Mouse (Mus musculus): ENCODE measurements around the gene Cbl. TPM values are rescaled to one million over a fixed set of nuclear protein-coding genes. Genes with fewer than 3 reads are reported as not detected.

Gene Cbl
- polyA plus RNA-seq, 1 experiment = 279 TPM

- 87% methylated on average over 14 of the region's 14 CpGs for WGBS
- no peak overlapping the region for H3K4me3 ChIP-seq (ENCODE audit: insufficient read depth, low read depth, low read length)
- peaks cover 13% of the 10 kb centered on the region for H3K4me1 ChIP-seq (ENCODE audit: control insufficient read depth, insufficient read depth, low read length)
- no peak overlapping the region for H3K27ac ChIP-seq (ENCODE audit: insufficient read depth, low read depth, low read length)
- TF ChIP-seq CTCF (IDR thresholded peaks at IDR 0.05; ENCODE audit: insufficient read depth, low read depth, low read length) (no peak), POLR2A (IDR thresholded peaks at IDR 0.05; ENCODE audit: insufficient read depth, low read depth, low read length) (no peak)
Measured at GRCm38 (mm10) chr9:44261388-44261787, 27.5 kb upstream of the Cbl start.

DNA sequence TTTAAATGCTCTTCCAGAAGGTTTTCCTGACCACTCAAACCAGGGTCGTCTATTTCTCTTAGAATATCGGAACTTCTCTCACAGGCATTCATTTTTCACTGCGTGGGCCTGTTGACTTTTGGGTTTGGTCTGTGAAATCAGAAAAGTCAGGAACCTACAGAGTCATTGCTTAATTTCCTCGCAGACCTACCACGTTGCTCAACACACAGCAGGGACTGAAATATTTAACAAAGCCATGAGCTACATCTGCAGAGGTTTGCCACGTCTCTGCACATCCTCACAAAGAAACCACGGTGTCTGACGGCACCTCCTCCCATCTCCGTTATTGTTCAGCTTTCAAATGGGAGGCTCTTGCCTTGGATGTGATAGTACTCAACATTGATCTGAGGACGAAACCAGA is 25.2 kb upstream of the Cbl start:
- 65% methylated on average over 10 of the region's 10 CpGs for WGBS

DNA sequence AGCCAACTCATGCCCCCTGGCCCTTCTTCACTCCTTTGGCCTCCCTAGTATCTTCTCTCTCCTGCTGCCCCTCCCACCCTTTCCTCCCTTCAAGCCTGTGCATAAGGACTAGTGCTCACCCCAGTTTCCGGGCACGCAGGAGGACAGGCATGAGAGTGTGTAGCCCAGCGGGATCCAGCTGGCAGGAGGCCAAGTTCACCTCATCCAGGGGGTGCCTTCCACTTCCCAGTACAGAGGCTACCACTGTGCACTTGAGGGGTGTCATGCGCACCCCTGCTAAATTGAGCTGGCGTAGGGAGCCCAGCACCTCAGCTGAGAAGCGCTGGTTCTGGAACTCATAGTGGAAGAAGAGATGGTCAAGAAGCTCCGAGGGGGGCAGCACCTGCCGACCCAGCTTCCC is 22.4 kb upstream of the Cbl start:
- Histone ChIP-seq H3K27ac (ENCODE audit: insufficient read depth, low read depth, low read length) (no peak overlapping the region), H3K4me1 (ENCODE audit: control insufficient read depth, insufficient read depth, low read length) (peaks cover 35% of the 10 kb centered on the region), H3K4me3 (ENCODE audit: insufficient read depth, low read depth, low read length) (no peak overlapping the region)
- WGBS = 77% methylated on average over 8 of the region's 8 CpGs
- TF ChIP-seq POLR2A (IDR thresholded peaks at IDR 0.05; ENCODE audit: insufficient read depth, low read depth, low read length) (no peak), CTCF (IDR thresholded peaks at IDR 0.05; ENCODE audit: insufficient read depth, low read depth, low read length) (no peak)

More for the DNA sequence above, 25.2 kb upstream of the Cbl start:
- Histone ChIP-seq H3K27ac (ENCODE audit: insufficient read depth, low read depth, low read length) (no peak overlapping the region), H3K4me1 (ENCODE audit: control insufficient read depth, insufficient read depth, low read length) (peaks cover 21% of the 10 kb centered on the region), H3K4me3 (ENCODE audit: insufficient read depth, low read depth, low read length) (no peak overlapping the region)
- TF ChIP-seq CTCF (IDR thresholded peaks at IDR 0.05; ENCODE audit: insufficient read depth, low read depth, low read length) (no peak), POLR2A (IDR thresholded peaks at IDR 0.05; ENCODE audit: insufficient read depth, low read depth, low read length) (no peak)

GRCm38 (mm10) chr9:44255136-44255521 is 21.3 kb upstream of the Cbl start:
- Histone ChIP-seq H3K4me1 (ENCODE audit: control insufficient read depth, insufficient read depth, low read length) (peaks cover 44% of the 10 kb centered on the region), H3K4me3 (ENCODE audit: insufficient read depth, low read depth, low read length) (no peak overlapping the region), H3K27ac (ENCODE audit: insufficient read depth, low read depth, low read length) (peak overlapping the region; percentile 73)
- TF ChIP-seq POLR2A (IDR thresholded peaks at IDR 0.05; ENCODE audit: insufficient read depth, low read depth, low read length) = no peak
- TF ChIP-seq CTCF (IDR thresholded peaks at IDR 0.05; ENCODE audit: insufficient read depth, low read depth, low read length) = no peak
- WGBS = 31% methylated on average over 6 of the region's 6 CpGs

DNA sequence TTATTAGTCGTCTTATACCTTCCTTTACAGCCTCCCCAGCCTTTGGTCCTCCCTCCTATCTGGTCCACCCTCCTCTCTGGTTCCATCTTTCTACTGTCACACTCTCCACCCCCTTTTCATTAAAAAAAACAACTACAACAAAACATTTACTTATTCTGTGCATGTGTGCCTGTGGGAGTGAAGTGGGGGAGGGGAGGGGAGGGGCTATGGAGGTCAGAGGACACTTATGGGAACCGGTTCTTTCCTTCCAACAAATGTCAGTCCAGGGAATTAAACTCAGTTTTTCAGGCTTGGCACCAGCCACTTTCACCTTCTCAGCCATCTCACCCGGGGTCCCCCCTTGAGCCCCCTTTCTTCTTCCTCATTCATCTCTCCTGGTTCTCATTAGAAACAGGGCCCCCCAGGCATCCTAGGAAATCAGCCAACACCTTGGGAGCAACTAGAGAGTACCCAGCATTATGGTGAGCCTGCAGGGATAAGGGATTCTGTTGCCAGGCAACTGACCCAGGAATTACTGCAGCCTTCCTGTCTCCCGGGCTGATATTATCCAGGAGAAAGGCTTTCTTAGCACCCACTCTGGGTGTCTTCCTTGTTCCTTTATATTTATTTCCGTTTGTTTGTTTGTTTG is 20.8 kb upstream of the Cbl start:
- Histone ChIP-seq H3K27ac (ENCODE audit: insufficient read depth, low read depth, low read length) (peak overlapping the region; percentile 73), H3K4me3 (ENCODE audit: insufficient read depth, low read depth, low read length) (no peak overlapping the region), H3K4me1 (ENCODE audit: control insufficient read depth, insufficient read depth, low read length) (peaks cover 49% of the 10 kb centered on the region)
- WGBS = 6% methylated on average over 5 of the region's 5 CpGs
- TF ChIP-seq POLR2A (IDR thresholded peaks at IDR 0.05; ENCODE audit: insufficient read depth, low read depth, low read length) = no peak
- no peak for TF ChIP-seq CTCF (IDR thresholded peaks at IDR 0.05; ENCODE audit: insufficient read depth, low read depth, low read length)

GRCm38 (mm10) chr9:44253441-44253840 is 19.6 kb upstream of the Cbl start:
- H3K4me1 ChIP-seq (ENCODE audit: control insufficient read depth, insufficient read depth, low read length) = peaks cover 56% of the 10 kb centered on the region
- no peak overlapping the region for H3K27ac ChIP-seq (ENCODE audit: insufficient read depth, low read depth, low read length)
- 87% methylated on average over 6 of the region's 6 CpGs for whole genome bisulfite sequencing
- no peak for TF ChIP-seq POLR2A (IDR thresholded peaks at IDR 0.05; ENCODE audit: insufficient read depth, low read depth, low read length)
- TF ChIP-seq CTCF (IDR thresholded peaks at IDR 0.05; ENCODE audit: insufficient read depth, low read depth, low read length) = no peak
- H3K4me3 ChIP-seq (ENCODE audit: insufficient read depth, low read depth, low read length) = no peak overlapping the region

GRCm38 (mm10) chr9:44251314-44251713 is 17.5 kb upstream of the Cbl start, which contains the start of gene Pdzd3:
Gene Pdzd3, minus strand, starts transcription at chr9:44251471.
- Histone ChIP-seq H3K4me1 (ENCODE audit: control insufficient read depth, insufficient read depth, low read length) (peaks cover 54% of the 10 kb centered on the region), H3K4me3 (ENCODE audit: insufficient read depth, low read depth, low read length) (no peak within 1 kb of the TSS), H3K27ac (ENCODE audit: insufficient read depth, low read depth, low read length) (0 out of 2 replicates have a peak within 1 kb of the TSS, but pooled peaks have one; percentile 43)
- 93% methylated on average over 10 of the region's 10 CpGs for WGBS
- no peak for TF ChIP-seq CTCF (IDR thresholded peaks at IDR 0.05; ENCODE audit: insufficient read depth, low read depth, low read length)
- no peak for TF ChIP-seq POLR2A (IDR thresholded peaks at IDR 0.05; ENCODE audit: insufficient read depth, low read depth, low read length)

DNA sequence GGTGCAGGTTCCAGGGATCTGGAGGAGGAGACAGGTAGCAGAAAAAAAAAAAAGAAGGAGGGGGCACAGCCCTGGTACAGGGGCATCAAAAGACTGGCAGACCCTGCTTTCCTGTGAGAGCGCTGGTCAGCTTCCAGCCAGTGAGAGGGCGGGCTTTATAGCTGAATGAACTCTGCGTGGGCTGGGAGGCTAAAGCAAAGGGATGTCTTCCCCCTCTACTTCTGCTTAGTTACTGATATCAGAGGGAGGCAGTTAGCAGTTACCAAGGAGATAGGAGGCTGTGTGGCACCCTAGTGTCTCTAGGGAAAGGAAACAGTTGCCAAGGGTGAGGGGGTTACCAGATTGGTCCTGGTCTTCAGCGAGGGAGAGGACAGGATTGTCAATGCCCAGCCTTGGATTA is 16.6 kb upstream of the Cbl start:
- TF ChIP-seq POLR2A (IDR thresholded peaks at IDR 0.05; ENCODE audit: insufficient read depth, low read depth, low read length) = no peak
- Histone ChIP-seq H3K4me3 (ENCODE audit: insufficient read depth, low read depth, low read length) (no peak overlapping the region), H3K27ac (ENCODE audit: insufficient read depth, low read depth, low read length) (0 out of 2 replicates have a peak overlapping the region, but pooled peaks have one; percentile 43), H3K4me1 (ENCODE audit: control insufficient read depth, insufficient read depth, low read length) (peaks cover 49% of the 10 kb centered on the region)
- 18% methylated on average over 4 of the region's 4 CpGs for WGBS

DNA sequence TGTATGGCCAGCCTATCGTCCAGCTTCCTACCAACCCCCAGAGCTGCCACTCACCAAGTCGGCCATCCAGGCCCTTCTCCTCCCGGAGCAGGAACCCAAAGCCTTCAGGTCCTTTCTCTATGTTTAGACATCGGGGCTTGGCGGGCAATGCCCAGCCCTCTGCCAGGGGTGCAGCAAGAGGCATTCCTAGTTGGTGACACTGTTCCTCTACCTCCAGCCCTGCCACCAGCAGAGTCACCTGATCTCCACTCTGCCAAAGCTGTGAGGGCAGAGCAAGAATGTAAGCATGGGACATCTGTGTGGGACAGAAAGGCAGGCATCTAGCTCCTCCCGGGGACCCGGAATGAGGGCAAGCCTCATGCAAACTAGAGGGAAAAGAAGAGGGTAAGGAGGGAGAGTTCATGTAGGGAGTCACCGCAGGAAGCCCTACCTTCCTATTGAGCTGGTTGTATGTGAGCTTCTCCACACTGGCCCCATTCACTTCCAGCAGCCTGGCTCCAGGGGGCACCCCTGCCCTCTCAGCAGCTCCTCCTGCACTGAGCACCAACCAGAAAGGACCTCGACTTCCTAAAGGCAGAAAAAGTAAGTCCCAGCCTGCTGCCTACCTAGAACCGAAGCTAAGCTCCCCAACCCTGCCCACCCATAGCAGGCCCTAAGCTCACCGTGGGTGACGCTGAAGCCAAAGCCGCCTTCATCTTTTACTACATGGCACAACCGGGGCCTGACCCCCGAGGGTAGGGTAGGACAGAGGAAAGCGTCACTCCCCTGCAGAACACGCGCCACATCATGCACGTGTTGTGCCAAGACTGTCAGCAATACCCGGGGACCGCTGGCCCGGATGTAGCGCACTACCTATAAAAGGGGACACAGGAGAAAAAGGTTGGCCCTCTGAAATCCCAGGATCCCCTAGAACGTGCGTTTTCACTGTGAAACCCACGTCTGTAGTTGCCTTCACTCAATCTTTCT is 15.6 kb upstream of the Cbl start:
- Histone ChIP-seq H3K4me1 (ENCODE audit: control insufficient read depth, insufficient read depth, low read length) (peaks cover 42% of the 10 kb centered on the region), H3K4me3 (ENCODE audit: insufficient read depth, low read depth, low read length) (no peak overlapping the region), H3K27ac (ENCODE audit: insufficient read depth, low read depth, low read length) (0 out of 2 replicates have a peak overlapping the region, but pooled peaks have one; percentile 43)
- no peak for TF ChIP-seq POLR2A (IDR thresholded peaks at IDR 0.05; ENCODE audit: insufficient read depth, low read depth, low read length)
- no peak; the same call in 1 of the 2 replicates for TF ChIP-seq CTCF (IDR thresholded peaks at IDR 0.05; ENCODE audit: insufficient read depth, low read depth, low read length)
- 41% methylated on average over 26 of the region's 26 CpGs for WGBS

All from olfactory bulb, adult 2 months (tissue).